Mouse (Mus musculus) splenic B cell, adult 2 months (primary cell): ENCODE measurements around the gene Trmt10c.

ENCODE experiments used
- DNase-seq: peaks from one replicate; pipeline ENCODE4 v3.0.0-alpha.2; 2011; ENCODE audit warnings: low read depth, low spot score
- H3K27me3 ChIP-seq: 2 replicates; pipeline ENCODE4 v1.6.1; 2012; ENCODE audit warnings: mild to moderate bottlenecking, low read length, moderate library complexity, mixed read lengths; ENCODE audit not compliant: control insufficient read depth, poor library complexity, insufficient read depth, severe bottlenecking
- H3K36me3 ChIP-seq: 2 replicates; pipeline ENCODE4 v1.6.1; 2012; ENCODE audit warnings: mild to moderate bottlenecking, low read length, moderate library complexity, mixed read lengths; ENCODE audit not compliant: control insufficient read depth, poor library complexity, insufficient read depth, severe bottlenecking

Trmt10c gene

GRCm38 (mm10) chr16:56014076-56014475 is 23.5 kb downstream of the Trmt10c start:
- Histone ChIP-seq H3K36me3 (peaks cover 18% of the 10 kb centered on the region), H3K27me3 (no peaks in the 10 kb centered on the region)
- DNase-seq = no peak

GRCm38 (mm10) chr16:56012789-56013743 is 24.6 kb downstream of the Trmt10c start:
- DNase-seq = no peak
- no peaks in the 10 kb centered on the region for H3K27me3 ChIP-seq
- peaks cover 12% of the 10 kb centered on the region for H3K36me3 ChIP-seq

GRCm38 (mm10) chr16:56008862-56009261 is 28.8 kb downstream of the Trmt10c start:
- no peaks in the 10 kb centered on the region for H3K27me3 ChIP-seq
- DNase-seq = no peak

GRCm38 (mm10) chr16:56006798-56007197 is 30.8 kb downstream of the Trmt10c start:
- Histone ChIP-seq H3K27me3 (no peaks in the 10 kb centered on the region), H3K36me3 (peaks cover 9% of the 10 kb centered on the region)
- DNase-seq = no peak

More at GRCm38 (mm10) chr16:56008862-56009261, 28.8 kb downstream of the Trmt10c start:
- H3K36me3 ChIP-seq = peaks cover 12% of the 10 kb centered on the region

GRCm38 (mm10) chr16:55994235-55994634 is 43.4 kb downstream of the Trmt10c start:
- peaks cover 9% of the 10 kb centered on the region; the same call in 1 of the 2 replicates for H3K36me3 ChIP-seq
- DNase-seq = no peak
- no peaks in the 10 kb centered on the region for H3K27me3 ChIP-seq

GRCm38 (mm10) chr16:55990311-55990710 is 47.3 kb downstream of the Trmt10c start:
- DNase-seq = no peak
- Histone ChIP-seq H3K36me3 (peaks cover 7% of the 10 kb centered on the region; the same call in 1 of the 2 replicates), H3K27me3 (no peaks in the 10 kb centered on the region)

- DNase-seq = no peak
- H3K27me3 ChIP-seq = no peaks in the 10 kb centered on the region
- H3K36me3 ChIP-seq = peaks cover 4% of the 10 kb centered on the region; the same call in 1 of the 2 replicates
These were observed 51.6 kb downstream of the Trmt10c start for GRCm38 (mm10) chr16:55986001-55986400.
